Mouse (Mus musculus) neural tube, embryonic 10.5 days (tissue): Measurements from ENCODE around the gene Crygd.
A peak's percentile ranks its signal among the peaks of the same experiment; 100 is the strongest.
"Not testable (repeated sequence)": the region's sequence is repeated elsewhere in the genome, so short reads cannot be mapped to it uniquely, and the experiment has no call there.

ENCODE experiments used
- DNase-seq: peaks from one replicate; pipeline ENCODE4 v3.0.0-alpha.2; 2017; ENCODE audit warnings: low spot score; ENCODE audit errors: extremely low spot score

Gene Crygd

DNA sequence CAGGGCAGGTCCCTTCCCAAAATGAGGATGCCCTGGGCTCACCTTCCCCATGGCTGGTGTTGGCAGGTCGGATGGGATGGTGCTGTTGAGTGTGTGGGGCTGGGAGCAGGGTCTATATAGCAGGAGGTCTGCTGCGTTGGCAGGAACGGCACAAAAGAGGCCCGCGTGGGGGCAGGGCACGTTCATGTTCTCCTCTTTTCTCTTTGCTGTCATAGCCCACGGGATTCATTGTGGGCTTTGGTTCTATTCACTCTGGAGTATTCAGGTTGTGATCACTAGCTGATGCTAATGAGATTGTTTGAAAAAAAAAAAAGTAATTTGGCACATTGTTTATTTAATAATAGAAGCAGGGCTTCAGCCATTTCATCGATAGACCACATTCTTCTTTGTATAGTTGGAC lies at the start of gene Crygd:
Gene Crygd, minus strand, starts transcription at position 101 of the 400 bp plus-strand sequence.
- no peak for DNase-seq

DNA sequence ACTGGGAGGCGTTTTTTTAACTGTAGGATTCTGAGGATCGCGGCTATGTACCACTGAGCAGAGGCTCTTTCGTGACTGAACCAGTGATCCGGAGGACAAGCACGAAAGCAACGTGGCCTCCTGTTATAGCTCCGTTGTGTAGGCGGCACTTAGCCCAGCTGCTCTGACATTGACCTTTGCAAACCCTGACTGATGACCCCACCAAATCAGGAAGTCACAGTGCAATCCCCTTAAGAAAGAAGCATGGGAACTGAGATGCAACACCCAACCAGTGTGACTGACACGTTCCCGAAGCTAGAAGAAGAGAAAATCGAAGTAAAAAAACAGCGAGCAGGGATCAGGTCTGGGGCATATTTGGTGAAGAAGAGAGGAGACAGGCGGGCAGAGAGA lies 49.5 kb upstream of the Crygd start:
- DNase-seq = no peak

DNA sequence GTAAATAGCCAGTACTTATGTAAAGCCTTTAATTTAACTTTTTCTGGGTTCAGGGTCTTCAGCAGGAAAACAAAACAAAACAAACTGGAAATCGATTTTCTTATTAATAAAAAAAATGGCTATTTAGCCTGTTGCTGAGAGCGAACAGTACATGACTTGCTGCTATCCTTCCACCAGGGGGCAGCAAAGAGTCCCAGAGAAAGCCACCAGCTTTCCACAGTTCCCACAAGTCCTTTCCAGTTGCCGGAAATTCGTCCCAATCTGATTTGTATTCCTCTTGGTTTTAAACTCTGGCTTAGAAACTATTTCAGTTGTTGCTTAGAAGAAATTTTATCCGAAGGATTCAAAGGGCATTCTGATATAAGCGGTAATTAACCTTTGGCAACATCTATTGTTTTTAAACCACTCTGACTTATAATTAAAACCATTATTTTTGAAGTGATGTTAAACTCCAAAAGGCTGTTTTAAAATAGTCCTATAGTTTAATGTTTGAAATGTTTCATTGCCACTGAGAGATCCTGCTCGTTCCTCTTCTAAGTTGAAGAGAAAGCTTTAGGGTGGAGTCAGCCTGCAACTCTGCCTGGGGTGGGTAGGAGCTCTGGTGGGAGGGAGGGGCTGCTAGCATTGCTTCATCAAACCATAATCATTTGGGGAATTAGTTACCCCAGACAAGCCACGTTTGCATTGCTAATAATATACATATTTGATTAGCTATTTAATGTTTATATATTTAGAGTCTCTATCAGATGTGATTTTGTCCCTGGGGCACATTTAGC lies 49.0 kb upstream of the Crygd start:
- peak; percentile 73 for DNase-seq

DNA sequence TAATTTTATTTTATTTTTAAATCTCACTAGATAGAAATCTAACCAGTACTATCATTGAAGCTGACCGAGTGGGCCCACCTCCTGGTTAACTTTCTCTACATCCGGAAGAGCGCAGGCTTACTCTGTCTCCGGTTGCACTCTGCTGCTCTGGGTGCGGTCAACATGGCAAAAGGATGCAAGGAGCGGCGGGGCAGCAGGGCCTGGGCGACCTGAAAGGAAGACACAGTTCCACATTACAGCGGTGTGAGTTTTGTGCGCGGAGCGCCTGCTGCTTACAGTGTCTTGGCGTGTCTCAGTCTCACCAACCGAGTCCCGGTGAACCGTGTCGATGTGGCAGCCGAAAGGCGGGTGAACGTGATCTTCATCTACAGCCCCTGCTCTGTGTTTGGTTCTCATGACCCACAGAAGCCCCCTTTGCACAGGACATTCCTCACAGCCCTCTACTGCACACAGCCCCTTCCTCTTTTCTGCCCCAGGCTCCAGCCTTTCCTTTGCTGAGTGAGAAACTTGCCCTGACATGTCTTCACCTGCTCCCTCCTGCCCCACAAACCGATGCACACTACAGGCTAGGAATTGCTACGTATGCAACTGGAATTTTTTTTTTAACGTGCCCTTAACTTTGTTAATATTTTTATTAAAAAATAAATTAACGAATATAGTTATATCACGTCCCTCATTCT lies 46.6 kb upstream of the Crygd start:
- no peak for DNase-seq

DNA sequence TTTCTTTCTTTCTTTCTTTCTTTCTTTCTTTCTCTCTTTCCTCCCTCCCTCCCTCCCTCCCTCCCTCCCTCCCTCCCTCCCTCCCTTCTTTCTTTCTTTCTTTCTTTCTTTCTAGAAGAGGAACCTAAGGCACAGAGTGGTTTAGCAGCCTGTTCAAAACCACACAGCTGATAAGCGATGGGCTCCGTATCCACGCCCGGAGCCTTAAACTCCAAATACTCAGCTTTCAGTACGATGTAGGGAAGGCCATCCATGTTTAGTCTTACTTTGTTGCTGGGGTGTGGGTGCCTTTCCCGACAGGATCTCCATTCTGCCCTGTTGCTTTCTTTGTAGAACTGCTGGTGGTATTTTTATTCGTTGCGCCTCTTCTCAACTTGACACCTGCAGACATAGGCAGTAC lies 45.9 kb upstream of the Crygd start:
- DNase-seq = no peak

DNA sequence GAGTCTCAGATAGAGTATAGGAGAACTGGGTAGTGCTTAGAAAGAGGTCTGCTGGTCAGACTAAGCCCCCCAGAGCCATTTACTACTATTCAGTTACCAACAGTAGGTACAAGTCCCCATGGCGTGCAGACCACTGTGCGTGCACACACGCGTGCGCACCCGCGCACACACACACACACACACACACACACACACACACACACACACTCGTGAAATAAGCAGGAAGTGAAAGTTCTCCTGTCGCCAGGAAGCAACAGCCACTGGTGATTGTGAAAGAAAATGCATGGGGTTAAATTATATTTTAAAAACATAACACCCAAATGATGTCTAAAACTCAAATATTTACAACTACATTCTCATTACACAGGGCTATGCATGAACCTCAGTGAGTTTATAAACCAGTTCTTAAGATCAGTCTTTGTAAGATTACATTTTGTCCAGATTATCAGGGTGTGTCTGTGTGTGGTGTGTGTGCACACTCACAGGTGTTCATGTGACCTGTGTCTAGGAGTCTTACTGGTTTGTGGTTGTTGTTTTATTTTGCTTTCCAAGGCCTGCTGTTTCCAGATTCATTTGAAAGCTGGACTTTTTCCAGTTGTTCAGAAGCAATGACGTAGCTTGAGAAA lies 44.5 kb upstream of the Crygd start:
- no peak for DNase-seq

DNA sequence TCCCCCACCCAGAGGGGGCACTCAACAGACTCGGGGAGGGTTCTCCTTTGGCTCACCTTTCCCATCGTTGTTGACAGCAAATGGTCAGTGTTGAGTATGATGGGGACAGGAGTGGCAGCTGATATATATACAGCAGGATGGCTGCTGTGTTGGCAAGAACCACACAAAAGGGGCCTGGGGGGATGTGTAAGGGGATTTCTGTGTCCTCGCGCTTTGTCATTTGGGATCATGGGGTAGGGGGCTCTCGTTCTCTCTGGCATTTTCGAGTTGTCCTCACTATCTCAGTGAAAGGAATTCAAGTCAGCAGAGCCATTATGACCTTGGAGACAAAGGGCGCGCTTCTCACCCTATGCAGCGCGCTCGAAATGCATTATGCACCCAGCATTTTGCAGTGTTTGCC lies 40.0 kb upstream of the Crygd start, which contains the start of gene Cryga:
Gene Cryga, minus strand, starts transcription at position 101 of the 400 bp plus-strand sequence.
- DNase-seq = no peak

DNA sequence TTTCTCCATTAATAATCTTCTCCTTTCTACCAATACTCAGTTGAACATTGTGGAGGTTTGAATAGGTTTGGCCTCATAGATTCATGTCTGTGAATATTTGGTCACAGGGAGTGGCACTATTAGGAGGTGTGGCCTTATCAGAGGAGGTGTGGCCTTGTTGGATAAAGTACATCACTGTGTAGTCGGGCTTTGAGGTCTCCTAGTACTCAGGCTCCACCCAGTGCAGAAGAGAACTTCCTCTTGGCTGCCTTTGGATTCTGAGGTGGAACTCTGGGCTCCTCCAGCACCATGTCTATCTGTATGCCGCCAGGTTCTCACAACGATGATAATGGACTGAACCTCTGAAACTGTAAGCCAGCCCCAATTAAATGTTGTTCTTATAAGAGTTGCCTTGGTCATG lies 33.7 kb upstream of the Crygd start:
- no peak for DNase-seq

DNA sequence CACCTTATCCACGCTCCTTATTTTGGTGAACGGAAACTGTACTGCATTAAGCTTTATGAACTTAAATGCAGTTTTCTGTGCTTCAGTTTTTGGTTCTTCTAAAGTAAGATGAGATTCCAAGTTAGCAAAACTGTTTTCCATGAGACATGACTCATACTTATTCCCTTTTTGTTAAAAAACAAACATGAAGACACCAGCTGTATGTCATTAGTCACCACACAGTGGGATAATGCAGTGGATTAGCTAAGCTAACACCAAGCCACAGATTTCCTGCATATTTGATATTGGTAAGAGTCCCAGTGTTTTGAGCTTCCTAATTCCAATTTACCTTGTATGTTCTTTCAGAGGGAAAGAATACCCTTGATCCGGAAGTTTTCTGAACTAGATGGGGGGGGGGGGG lies 28.3 kb upstream of the Crygd start:
- DNase-seq = no peak

DNA sequence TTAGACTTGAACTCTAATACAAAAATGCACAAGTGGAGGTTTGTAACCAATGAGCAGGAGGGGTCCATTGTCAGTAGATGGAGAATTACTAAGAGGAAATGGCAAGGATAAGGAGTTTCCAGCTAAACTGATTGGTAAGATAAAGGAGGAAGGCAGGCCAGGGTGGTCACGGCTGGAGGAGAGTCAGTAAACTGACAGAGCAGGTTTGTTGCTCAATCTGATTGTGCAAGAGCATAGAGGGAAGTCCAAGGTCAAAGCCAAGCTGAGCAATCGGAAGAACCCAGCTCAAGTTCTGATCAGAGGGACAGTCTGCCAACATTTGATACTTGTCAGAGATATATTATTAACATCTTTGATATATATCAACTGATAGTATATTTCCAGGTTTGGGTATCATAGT lies 27.1 kb upstream of the Crygd start:
- DNase-seq = no peak

DNA sequence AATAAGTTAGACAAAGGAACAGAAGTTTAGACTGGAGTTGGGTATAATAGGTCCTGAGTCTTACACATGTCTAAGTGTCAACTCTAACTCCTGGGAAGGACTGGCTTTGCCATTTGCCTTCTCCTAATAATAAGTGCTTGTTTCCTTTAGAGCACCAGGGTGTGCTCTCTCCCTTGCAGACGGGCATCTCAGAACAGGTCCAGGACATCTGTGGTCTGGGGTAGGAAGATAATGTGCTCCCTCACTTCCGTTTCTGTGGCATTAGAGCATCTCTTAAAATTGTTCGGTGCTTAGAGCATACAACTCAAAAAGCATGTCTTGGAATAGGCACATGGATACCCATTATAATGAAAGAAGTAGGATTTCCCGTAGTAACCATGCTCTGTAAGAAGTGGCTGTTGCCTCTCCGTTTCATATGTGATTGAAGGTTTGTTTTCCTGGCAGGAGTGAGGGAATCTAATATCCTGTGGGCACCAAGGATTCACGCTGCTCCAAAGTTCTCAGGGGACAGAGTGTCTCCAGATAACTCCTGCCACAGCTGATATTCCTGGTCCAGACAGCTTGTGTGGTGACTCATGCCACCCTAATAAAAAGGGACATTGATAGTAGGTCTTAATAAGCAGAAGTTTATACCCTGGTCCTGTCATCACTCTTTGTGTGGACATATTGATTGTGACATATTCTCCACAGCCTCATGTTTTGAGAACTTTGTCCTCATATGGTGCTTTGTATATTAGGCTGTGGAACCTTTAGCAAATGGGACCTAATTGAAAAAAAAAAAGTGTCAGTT lies 25.5 kb upstream of the Crygd start:
- DNase-seq = no peak

DNA sequence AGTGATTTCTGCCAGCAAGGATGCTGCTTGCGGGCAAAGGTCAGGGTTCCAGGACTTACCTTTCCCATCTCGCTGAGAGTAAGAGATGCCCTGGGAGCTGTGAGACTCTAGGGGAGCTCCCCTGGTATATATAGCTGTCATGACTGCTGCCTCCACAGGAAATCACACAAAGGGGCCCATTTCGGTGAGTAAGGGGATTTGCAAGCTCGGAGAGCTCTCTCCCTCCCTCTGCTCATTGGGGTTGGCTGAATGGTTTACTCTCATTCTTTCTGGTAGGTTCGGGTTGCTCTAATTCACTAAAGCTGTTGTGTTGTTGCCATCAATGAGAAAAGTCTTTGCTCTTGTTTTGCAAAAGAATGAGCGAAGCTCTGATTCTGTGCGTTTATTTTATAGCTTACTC lies 18.9 kb upstream of the Crygd start, which contains the start of gene Crygb:
Gene Crygb, minus strand, starts transcription at position 101 of the 400 bp plus-strand sequence.
- no peak for DNase-seq

DNA sequence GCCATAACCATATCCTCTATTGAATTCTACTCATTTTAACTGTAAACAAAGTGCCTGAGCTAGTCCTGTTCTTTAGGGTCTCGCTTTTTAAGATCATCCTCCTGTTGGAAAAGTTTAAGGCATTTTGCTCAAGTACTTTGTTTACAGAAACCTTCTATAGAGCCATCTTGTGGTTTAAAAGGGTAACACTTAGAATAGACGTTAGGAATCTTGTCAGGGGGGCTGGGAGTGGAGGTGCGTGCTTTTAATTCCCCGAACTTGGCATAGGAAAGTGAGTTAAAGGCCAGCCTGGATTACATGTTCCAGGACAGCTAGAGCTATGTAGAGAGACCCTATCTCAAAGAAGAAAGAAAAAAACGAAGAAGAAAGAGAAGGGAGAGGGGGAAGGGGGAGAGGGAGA lies 12.4 kb upstream of the Crygd start:
- no peak for DNase-seq

DNA sequence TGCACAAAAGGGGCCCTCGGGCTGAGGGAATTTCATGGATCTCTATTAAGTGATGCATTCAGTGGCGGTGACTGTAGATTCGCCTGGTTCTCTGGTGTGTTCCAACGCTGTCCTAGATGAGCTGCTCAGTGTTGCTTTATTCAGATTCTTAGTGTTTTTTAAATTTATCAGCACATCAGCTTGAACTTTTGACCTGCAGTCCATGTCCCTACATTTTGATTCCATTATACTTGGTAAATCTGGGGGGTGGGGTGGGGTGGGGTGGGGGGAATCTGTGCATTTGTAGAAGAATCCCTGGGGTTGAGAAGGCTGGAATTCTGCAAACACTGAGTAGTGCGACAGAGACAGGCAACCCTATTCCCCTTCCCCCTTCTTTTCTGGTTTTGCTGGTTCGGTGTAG lies 10.3 kb upstream of the Crygd start, which contains the start of gene Crygc:
Gene Crygc, minus strand, starts transcription at position 101 of the 400 bp plus-strand sequence.
- DNase-seq = no peak

DNA sequence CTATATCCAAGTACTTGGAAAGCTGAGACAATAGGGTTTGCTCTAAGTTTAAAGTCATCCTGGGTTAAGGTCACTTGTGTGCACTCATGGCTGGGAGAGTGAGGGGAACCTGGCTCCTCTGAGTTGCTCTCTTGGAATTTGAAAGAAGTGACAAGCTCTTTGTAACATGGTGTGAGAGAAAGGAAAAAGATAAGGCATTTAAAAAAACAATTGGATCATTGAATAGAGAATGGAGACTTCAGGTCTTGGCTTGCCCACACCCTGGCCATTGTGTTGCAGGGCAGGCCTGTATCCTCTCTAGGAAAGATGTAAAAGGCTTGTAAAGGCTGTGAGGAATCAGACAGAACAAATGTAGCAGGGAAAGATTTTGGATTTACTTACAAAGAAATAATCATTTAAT lies 4.6 kb upstream of the Crygd start:
- no peak for DNase-seq

DNA sequence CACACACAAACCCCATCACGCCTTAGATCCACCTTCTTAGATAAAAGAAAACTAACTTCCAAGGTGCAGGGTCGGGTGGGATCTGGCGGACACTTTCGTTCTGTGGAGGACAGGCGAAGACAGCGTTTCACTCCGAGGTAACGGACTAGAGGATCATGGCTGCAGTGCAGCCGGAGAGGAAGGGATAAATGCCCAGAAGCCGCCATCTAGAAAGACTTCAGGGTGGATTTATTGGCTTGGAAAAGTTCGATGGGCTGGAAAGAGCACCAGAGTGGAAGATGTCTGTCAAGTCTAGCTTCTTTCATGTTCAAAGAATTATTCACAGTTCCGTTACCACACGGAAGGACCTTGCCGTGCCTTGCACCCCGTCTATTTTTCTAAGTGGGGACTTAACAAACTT lies 949 bp upstream of the Crygd start:
- DNase-seq = no peak

DNA sequence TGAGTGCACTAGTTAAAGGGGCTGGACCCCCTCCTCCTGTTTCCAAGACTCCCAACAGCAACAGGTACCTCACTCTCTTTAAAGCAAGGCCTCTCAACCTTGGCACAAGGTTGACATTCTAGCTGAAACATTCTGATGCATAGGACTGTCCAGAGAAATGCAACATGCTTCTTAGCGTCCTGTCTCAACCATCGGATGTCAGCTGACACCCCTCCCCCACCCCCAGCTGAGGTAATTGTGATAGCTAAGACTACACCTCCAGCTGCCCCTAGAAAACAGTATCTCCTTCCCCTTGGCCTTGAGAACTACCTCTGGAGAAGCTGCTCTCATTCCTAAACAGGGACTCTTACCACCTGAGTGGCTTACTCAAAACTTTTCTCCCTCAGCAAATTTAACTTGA lies 11.1 kb downstream of the Crygd start:
- DNase-seq = no peak

DNA sequence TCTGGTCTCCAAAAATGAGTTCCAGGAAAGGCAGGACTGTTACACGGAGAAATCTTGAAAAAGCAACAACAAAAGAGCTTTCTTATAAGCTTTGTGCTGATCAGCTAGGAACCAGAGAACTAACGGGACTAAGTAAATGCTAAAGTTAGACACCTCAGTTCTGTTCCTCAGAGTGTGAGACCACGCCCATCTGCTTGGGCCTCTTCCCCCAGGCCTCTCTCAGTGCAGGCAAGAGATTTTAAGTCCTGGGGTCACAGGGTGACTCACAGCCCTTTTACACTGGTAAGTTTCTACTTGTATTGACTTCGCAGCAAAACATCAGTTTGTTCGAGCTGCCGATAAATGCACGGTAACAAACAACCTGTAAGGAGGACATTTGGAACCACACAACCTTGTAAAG lies 11.6 kb downstream of the Crygd start:
- DNase-seq = no peak

DNA sequence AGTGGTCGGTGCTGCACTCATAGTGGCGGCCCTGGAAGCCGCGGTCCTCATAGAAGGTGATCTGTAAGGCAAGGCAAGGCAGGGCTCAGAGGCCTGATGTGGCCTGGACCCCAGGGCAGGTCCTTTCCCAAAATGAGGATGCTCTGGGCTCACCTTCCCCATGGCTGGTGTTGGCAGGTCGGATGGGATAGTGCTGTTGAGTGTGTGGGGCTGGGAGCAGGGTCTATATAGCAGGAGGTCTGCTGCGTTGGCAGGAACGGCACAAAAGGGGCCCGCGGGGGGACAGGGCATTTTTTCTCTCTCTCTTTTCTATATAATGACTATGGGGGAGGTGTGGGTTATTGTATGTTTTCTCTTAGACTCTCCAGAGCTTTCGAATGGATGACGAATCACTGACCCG lies 12.3 kb downstream of the Crygd start, which contains the start of gene Cryge:
Gene Cryge, minus strand, starts transcription at position 198 of the 400 bp plus-strand sequence.
- DNase-seq = not testable (repeated sequence)

DNA sequence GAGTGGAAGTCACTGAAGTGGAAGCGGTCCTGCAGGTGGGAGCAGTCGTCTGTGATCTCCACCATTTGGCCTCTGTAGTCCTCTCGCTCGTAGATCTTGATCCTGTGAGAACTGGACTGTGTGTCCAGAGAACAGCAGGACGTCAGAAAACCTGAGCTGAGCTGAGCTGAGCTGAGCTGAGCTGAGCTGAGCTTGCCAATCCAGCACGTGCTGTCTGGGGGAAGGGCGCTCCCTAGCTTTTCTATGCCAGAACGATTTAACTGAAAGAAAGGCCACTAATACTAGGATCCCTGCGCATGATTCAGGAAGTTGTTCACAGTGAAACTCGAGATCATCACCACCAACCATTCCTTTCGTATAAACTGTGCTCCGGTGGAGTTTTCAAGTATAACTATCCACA lies 14.5 kb downstream of the Crygd start:
- no peak for DNase-seq

DNA sequence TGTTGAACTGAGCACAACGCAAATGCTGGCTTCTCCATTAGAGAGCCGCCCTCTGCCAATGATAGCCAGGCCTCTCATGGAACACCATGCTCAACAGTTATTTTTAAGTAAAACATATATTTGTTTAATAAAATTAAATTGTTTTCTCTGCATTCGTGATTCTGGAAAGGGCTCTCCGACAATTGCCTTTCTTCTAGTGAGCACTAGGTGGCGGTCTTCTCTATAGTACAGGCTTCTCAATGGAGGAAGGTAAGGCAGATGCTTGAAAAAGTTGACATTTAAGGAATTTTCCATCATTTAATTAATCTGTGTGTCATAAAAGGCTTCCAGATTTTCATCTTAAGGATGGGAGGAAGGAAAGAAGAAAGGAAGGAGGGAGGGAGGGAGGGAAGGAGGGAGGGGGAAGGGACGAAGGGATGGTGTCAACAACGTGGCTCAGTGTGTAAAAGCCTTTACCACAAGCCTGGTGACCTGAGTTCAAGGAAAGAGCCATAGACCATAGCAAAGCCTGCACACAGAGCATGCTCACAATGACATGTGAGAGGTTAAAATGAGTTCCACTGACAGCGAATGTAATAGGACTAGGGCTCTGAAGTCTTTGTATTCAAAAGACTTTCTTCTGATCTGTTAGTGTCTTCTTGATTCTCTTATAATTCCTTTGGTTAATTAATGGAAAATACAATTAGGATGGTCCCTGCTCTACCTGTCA lies 16.7 kb downstream of the Crygd start:
- DNase-seq = no peak
